Mouse (Mus musculus) hindlimb bud, embryonic 11.5 days (tissue): Measurements from ENCODE around the gene Fam120a.

ENCODE experiments used
- DNase-seq: peaks from one replicate; pipeline ENCODE4 v3.0.0-alpha.2; 2012; ENCODE audit warnings: low read depth, low spot score; ENCODE audit errors: extremely low spot score

The Fam120a gene

DNA sequence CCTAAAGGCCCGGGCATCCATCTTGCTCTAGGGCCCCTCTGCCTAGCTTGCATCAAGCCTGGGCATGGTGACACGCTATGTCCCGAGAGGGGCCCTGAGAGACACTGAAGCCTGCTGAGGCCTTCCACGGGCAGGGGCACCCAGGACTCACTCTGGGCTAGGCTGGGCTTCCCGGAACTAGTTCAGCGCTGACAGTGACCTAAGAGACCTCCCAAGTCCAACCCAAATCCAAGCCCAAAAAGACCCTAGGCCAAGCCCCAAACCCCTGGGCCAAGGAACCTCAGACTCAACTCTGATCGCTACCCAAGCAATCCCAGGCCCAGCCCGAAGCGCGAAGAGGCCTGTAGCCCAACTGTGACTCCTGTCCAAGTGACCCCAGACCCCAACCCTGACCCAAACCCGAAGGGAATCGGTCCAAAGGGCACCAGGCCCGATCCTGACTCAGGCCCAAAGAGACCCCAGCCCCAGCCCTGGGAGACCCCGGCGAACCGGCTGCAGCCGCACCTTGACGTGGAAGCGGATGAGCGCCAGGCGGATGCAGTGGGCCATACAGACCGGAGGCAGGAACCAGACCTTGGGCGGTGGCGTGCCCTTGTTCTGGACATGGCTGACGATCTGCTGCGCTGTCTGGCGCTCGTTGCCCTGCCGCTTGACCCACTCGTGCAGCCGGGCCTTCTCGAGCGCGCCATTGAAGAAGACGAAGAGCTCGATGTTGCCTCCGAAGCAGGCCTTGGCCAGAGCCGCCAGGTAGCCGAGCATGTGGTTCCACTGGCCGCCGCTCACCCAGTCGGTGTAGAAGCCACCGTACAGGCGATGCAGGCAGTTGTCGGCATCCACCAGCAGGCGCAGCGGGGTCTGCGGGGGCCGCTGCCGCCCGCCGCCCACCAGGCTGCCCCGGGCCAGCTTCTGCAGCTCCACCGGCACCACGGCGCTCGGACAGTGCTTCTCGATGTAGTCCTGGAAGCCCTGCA, 681 bp downstream of the Fam120a start:
- no peak for DNase-seq

DNA sequence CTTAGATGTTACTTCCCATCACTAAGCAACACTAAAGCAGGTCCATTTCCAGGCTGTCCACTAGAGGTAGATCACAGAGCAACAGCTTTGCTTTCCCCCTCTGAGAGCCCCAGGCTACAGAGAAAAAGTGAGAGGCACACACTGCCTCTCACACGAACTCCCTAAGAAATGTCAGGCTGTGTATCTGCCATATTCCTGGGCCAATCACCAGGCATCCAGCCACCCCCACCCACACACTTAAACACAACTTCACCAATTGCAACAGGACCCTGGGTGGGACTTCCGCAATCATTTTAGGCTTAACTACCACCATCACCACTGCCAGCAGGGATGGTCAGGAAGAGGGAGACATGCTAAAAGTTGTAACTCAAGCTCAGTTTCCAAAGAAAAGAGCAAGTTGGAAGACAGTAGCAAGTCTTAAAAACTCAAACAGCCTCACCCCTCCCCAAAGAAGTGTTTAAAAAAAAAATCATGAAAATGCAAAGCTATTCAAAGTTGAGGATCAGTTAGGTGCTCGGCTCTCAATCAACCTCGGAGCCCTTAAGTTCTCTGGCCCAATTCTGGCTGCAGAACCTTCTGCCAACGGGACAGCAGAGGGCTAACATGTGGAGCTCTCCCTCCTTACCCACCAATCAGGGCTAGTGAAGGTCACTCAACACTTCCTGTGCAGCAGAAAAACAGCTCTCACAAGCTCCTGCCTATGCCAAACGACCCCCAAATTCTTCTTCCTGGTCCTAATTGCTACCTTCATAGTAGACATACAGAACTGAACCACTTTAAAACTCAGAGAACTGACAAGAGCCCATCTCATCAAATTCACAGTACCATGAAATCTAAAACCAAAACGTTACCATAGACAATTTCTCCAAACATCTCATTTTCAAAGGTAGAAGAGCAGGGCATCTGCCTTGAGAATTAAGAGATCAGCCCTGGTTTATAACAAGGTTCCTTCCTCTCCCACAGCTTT, 2.0 kb downstream of the Fam120a start:
- DNase-seq, result peak; percentile 33

DNA sequence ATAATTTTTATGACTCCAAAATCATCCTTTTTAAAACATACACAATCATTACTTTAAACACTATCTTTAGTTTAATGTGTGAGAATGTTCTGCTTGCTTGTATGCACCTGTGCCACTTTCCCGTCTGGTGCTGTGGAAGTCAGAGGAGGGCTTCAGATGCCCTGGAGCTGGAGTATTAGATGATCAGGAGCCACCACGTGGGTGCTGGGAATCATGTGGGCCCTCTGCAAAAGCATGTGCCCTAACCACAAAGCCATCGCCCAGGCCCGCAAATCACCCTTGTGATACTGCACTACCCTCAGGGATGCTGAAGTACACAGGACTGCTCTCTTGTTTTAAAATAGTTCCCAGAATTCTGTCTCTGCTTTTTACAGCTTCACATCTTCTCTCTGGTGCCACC, 3.0 kb downstream of the Fam120a start:
- DNase-seq, result no peak

DNA sequence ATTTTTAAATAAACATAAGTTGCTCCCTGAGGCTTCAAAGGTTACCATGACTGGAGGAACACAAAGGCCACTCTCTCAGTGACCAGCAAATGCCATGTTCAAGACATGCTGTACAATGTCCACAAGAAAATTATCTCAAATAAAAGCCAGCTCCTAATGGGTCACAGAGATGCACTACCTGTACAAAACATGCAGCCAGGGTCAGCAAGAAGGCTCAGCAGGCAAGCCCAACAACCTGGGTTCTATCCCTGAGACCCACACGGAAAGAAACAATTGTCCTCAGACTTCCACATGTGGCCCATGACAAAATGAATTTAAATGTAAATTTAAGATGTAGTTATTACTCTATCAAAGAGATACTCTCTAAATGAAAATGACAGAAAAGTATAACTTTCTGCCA, 4.7 kb downstream of the Fam120a start:
- no peak for DNase-seq

DNA sequence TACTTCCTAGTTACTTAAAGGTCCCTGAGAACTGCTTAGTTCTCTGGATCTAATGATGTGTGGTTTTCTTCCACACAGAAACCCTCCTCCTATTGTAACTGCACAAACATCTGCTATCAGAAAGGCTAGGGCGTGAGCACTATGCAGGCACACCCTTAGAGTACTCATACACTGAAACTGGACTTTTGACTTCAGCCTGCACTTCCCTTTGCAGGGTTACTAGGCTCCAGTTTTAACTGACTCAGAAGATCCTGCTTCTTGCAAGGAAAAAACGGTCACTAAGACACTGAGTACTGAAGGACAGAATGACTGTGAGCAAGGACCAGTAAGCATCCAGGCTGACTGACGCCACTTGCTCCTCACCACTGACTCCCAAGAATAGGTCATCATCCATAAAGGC, 5.3 kb downstream of the Fam120a start:
- no peak for DNase-seq

DNA sequence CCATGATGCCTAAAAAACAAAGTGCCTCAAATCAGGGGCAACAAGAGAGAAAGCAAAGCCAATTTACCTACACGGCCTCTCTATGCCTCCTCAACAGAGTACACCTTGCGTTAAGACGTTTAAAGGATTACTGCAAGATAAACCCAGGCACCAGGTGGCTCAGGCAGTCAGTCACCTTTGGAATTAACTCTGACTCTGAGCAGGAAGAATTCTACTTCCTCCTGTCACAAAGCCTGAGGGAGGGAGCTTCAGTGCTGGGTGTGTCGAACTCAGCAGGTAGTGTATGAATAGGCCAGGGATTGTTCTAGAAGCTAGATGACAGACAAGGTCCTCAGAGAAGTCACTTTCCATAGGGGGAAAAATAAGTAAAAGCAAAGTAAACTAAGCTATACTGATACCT, 9.2 kb downstream of the Fam120a start:
- DNase-seq, result no peak

DNA sequence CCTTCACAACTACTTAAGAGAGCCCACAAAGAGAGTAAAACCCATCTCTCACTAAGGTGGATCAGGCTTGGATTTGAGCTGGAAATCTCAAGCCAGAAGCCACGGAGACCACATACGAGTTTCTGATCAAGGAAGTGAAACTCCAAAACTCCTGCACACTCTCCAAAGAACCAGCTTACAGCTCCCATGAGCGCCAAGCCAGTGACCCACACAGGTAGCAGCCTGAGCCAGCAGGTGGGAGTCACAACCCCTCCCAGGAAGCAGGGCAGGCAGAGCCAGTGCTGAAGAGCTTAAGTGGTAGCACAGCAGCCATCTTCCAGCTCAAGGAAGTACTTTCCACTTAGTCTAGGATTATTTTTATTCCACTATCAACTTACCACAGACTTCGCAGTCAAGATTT, 13.0 kb downstream of the Fam120a start:
- DNase-seq, result no peak

DNA sequence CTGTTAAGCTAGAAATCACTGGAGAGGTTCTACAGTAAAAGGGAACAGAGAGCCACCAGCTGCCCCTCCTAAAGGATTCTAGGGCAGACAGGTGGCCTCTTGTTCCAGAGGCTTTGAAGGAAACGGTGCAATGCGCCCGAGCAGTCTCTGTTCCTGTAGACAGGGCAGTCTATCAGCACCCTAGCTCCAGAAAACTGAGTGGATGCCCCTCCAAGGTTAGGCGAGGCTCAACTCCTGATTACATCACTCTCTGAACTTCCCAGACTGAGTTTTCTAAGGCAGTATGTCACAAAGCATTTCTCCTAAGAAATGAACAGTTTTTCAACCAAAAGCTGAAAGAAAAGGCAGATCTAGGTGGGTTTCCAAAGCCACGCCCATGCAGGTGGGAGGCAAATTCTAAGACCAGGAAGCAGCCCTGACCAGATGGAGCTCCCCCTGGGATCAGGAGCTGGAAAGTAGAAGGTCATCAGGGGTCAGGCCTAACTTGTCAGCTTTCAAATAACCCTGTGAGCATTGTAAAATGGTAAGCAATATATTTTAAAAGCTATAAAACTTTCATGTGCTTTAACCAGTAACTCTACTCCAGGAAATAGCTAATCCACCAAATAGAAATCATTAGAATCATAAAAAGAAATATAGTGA, 17.1 kb downstream of the Fam120a start:
- DNase-seq, result peak; percentile 47

DNA sequence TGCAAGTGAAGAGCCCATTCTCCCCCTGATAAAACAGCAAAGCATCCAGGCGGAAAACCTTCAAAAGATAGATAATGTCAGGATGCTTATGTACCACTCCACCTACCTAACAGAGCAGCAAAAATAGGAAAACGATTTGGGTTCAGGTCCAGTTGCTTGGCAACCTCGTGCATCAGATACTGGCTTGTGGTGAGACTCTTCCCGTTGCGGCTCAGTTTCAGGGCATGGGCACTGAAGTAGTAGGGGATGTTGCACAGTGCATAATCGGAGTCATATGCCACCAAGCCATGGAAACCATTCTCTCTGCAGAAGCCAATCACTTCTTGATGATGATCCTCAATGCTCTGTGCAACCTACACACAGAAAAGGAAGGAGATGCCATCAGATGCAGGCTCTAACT, 18.9 kb downstream of the Fam120a start:
- DNase-seq, result no peak

DNA sequence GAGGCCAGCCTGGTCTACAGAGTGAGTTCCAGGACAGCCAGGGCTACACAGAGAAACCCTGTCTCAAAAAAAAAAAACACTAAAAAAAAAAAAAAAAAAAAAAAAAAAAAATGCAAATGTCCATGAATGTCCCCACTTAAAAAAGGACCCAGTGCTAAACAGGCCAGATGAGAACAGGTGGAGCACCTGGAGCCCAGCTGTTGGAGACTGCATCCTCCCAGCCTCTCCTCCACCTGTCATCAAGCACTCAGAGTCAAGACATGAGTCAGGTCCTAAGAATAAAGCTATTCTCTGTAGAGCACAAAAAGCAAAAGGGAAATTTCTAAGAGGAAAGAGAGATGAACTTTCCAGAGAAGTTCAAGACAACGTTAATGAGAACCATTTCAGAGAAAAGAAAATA, 23.2 kb downstream of the Fam120a start:
- no peak for DNase-seq

DNA sequence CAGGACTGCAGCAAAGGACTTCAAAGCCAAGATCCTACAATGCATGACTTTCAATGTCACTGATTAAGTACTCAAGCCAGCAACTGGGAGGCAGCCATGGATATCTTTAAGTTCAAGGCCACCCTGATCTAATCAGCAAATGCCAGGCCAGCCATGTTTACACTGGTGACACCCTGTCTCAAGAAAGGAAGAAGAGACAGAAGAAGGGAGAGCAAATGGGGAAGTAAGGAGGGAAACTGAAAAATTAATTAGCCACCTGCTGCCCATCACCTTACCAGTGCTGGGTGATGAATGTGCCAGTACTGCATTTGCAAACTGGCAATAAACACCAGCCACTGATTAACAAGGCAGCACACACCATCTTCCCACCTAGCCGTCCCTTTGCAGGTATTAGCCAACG, 25.3 kb downstream of the Fam120a start:
- no peak for DNase-seq

DNA sequence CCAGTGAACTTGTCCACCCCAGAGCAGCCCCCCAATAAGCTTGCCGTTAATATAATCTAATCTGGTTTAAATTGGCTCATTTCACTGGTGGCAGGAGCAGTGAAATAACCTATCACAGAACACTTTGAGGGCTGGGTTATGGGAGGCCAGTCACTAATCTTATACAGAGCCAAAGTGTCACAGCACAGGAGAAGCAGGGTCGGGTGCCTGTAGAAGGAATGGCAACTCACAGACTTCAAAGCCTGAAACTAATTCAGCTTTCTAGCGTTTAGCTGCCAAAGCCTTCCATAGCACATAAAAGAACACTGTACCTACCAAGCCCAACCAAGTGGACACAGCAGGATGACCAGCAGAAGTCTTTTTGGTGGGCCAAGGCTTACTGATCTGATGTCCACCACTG, 26.0 kb downstream of the Fam120a start:
- no peak for DNase-seq

DNA sequence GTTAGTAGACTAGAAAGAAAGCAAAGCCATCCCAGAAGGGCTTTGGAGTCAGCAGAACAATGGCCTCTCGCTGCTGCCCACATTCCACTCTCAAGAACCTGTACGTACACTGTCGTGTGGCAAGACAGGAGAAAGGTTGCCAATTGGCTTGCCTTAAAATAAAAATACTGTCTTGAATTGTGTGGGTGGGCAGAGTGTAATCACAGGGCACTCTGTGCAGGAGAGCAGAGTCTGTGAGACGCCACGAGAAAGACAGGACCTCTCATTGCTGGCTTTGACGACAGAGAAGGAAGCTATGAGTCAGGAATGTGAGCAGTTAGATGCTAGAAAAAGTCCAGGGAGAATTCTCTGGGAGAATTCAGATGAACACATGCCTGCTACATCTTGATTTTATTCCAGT, 33.2 kb downstream of the Fam120a start:
- DNase-seq, result no peak

DNA sequence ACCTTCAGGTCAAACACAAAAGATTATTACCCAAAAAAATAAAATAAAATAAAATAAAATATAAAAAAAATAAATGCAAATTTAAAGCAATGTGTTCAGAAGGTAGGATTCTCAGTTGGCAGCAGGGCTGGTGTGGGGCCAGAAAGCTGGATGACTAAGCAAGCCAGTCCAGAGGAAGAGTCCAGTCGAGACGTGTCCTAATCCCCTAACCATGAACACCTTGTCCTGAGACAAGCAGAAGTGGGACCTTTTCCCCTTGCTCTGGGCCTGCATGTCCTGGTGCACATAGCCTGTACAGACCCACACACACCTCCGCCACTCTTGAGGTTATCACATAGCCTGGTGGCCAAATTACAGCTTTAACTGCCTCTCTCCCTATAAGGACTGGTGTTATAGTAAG, 35.1 kb downstream of the Fam120a start:
- DNase-seq, result no peak

DNA sequence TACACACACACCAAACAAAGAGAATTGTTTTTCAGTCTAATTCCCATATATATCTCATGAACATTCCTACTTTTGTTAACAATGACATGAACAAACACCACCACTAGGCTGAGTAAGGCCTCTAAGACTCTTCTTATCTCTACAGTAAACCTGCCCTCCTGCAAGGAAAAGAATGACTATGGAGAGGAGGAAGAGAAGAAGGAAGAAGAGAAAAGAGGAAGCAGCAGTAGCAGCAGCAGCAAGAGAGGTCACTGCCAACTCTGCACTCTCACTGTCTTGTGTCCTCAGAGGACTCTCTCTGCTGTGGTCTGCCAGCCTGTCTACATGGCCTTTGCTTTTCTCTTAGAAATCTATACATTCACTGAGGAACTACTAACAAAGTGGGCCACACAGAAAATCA, 36.1 kb downstream of the Fam120a start:
- no peak for DNase-seq

DNA sequence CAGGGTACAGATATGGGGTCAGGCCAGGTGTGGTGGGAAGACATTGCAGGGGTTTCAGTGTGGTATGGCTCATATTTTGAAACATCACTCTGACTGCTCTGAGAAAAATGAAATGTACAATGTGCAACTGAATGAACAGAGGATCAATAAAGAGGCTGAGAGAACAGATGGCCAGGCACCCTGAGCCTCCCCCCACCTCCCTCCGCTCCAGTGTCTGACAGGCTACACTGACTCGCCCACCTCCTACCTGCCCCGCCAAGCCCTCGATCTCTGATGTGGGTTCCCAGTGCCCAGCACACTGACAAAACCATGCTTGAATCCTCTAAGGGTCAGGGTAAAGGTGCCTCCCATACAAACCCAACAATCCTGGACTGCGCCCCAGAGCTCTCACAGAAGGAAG, 36.6 kb downstream of the Fam120a start:
- no peak for DNase-seq

DNA sequence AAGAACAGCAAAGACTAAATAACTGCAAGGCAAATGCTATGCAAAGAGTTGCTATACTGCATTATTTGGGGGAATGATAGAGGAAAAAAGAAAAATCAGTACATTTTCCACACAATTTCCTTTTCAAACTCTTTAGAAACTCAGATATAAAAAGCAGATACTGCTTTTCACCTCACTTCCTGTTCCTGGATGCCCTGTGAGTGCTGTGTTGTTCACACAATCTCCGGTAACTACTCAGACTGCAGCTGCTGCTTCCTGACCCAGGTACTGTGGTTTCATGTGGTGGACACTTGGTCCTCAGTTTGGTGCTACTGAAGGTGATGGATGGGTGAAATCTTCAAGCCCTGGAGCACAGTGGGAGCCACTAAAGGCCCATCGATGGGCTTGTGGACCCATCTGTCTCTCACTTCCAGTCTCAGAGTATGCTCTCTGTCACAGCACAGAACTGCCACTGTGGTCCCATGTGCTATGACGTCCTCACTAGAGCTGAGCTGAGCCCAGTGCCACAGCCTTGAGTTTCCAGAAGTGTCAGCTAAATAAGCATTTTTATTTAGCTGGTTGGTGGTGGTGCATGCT, 38.2 kb downstream of the Fam120a start:
- DNase-seq, result no peak

DNA sequence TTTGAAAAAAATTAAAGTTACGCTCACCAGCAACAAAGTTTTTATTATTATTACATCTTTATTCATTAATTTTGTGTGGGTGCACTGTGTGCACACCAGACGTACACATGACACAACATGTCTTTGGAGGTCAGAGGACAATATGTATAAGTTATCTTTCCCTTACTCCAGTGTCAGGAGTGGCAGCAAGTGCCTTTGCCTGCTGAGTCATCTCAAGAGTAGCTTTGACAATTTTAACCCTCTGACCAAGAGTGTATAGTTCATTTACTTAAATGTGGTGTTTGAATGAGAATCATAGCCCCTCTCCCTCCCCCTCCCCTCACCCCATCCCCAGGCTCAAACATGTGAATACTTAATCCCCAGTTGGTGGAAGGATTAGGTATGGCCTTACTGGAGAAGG, 40.2 kb downstream of the Fam120a start:
- DNase-seq, result no peak

DNA sequence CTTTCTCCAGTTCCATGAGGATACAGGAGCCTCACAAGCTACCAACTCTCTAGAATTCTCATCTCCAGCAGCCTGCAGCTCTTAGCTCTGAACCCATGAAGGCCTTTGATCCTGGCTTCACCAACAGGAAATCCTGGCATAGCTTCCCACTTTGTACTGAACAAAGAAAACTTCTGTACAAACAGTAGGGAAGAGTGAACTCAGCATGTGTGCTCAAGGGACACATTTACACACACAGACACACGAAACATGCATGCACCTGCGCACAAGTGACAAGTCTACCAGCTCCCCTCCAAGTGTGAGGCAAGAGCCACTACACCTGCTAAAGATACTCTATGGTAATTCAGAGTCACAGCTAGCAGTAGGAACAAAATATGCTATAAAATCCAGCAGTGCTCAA, 45.1 kb downstream of the Fam120a start:
- no peak for DNase-seq

DNA sequence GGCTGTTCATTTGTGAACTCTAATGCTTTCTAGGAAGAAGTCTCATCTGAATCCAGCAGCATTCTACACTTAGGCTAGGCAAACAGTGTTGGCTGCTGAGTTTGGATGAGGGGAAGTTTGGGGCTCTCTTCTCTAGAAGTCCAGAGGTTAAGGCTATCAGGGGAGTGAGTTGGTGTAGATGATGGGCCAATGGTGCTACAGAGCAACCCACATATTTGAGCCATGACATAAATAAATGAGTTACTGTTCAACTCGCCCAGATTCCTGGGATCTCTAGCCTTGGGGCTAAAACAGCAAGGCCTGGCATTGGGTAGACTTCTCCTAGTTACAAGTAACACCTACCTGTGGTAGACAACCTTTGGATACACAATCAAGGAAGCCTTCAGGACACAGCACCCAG, 46.6 kb downstream of the Fam120a start:
- no peak for DNase-seq
